ENCODE assay signal across 12 mouse cellular contexts in genomic region chr2:152572114-152572794, GRCm38 (mm10). TPM values are rescaled to one million over a fixed set of nuclear protein-coding genes. Genes with fewer than 3 reads are reported as not detected.
DNase-seq lines count a peak whose midpoint lies in the region; ATAC-seq and TF ChIP-seq lines count a peak whose summit lies in the region.
"Had no signal": no experiment of that assay in that cellular context is flagged by ENCODE, and none has a peak within 500 bp of the region (broad histone marks: within the 10 kb centered on the region; RNA-seq: fewer than 3 reads in every experiment).

Gene Defb21, plus strand, starts transcription at chr2:152572744.

- H3K9ac ChIP-seq in heart, postnatal 0 days (replicated peaks; ENCODE audit: low read depth, low read length) = no peak within 1 kb of the TSS
- no peak within 1 kb of the TSS for H3K9ac ChIP-seq in heart, embryonic 11.5 days (ENCODE audit: low read depth, low read length)
- no peak within 1 kb of the TSS for H3K9ac ChIP-seq in midbrain, embryonic 14.5 days (replicated peaks; ENCODE audit: low read length)

- H3K27me3 ChIP-seq in heart, postnatal 0 days (ENCODE audit: control insufficient read depth, insufficient read depth, low read length) = no peaks in the 10 kb centered on the region
- no peaks in the 10 kb centered on the region for H3K27me3 ChIP-seq in heart, embryonic 11.5 days (ENCODE audit: control insufficient read depth, insufficient read depth, low read length)
- no peaks in the 10 kb centered on the region for H3K27me3 ChIP-seq in midbrain, embryonic 10.5 days (ENCODE audit: low read depth, poor library complexity, severe bottlenecking)
- no peaks in the 10 kb centered on the region for H3K27me3 ChIP-seq in midbrain, embryonic 14.5 days (ENCODE audit: control insufficient read depth, insufficient read depth, low read length)

- no peaks in the 10 kb centered on the region for H3K4me1 ChIP-seq in heart, postnatal 0 days (ENCODE audit: control insufficient read depth, insufficient read depth)
- no peaks in the 10 kb centered on the region for H3K4me1 ChIP-seq in heart, embryonic 11.5 days (ENCODE audit: control insufficient read depth, insufficient read depth, low read length)
- H3K4me1 ChIP-seq in midbrain, embryonic 10.5 days = peaks cover 4% of the 10 kb centered on the region; the same call in 1 of the 2 replicates
- H3K4me1 ChIP-seq in midbrain, embryonic 14.5 days (ENCODE audit: control insufficient read depth, insufficient read depth, low read length) = no peaks in the 10 kb centered on the region

- H3K36me3 ChIP-seq in heart, postnatal 0 days (replicated peaks; ENCODE audit: control insufficient read depth, insufficient read depth, low read length) = no peaks in the 10 kb centered on the region
- H3K36me3 ChIP-seq in heart, embryonic 11.5 days (ENCODE audit: control insufficient read depth, insufficient read depth, low read length) = no peaks in the 10 kb centered on the region
- H3K36me3 ChIP-seq in midbrain, embryonic 10.5 days = no peaks in the 10 kb centered on the region
- H3K36me3 ChIP-seq in midbrain, embryonic 14.5 days (ENCODE audit: control insufficient read depth, insufficient read depth, low read length) = no peaks in the 10 kb centered on the region

- no peak for TF ChIP-seq EP300 in heart, postnatal 0 days (IDR thresholded peaks at IDR 0.05; ENCODE audit: low read depth)

- H3K9me3 ChIP-seq in heart, postnatal 0 days (replicated peaks; ENCODE audit: control insufficient read depth, low read length) = no peaks in the 10 kb centered on the region
- H3K9me3 ChIP-seq in heart, embryonic 11.5 days (replicated peaks; ENCODE audit: control insufficient read depth, low read length) = no peaks in the 10 kb centered on the region
- no peaks in the 10 kb centered on the region for H3K9me3 ChIP-seq in midbrain, embryonic 10.5 days (replicated peaks)
- H3K9me3 ChIP-seq in midbrain, embryonic 14.5 days (ENCODE audit: control insufficient read depth, low read length) = no peaks in the 10 kb centered on the region

- intact Hi-C loops in gastrocnemius, postnatal 36 days (cut with DNase I) = no loop called here

- H3K4me3 ChIP-seq in heart, postnatal 0 days (ENCODE audit: low read depth, low read length) = no peak within 1 kb of the TSS
- H3K4me3 ChIP-seq in heart, embryonic 11.5 days (ENCODE audit: low read depth, low read length) = no peak within 1 kb of the TSS
- no peak within 1 kb of the TSS for H3K4me3 ChIP-seq in midbrain, embryonic 10.5 days
- no peak within 1 kb of the TSS for H3K4me3 ChIP-seq in midbrain, embryonic 14.5 days (replicated peaks; ENCODE audit: low read depth, low read length)

- no peak for ATAC-seq in heart, postnatal 0 days (ENCODE audit: insufficient read depth, low read depth)
- no peak for ATAC-seq in heart, embryonic 11.5 days (replicated peaks; ENCODE audit: insufficient number of reproducible peaks, low FRiP score, low TSS enrichment)
- no peak for ATAC-seq in midbrain, embryonic 14.5 days (ENCODE audit: low FRiP score, low TSS enrichment)

- WGBS in heart, postnatal 0 days = 62% methylated on average over 11 of the region's 11 CpGs
- WGBS in heart, embryonic 11.5 days (ENCODE audit: insufficient replicate concordance) = 55% methylated on average over 11 of the region's 11 CpGs
- WGBS in midbrain, embryonic 10.5 days = 61% methylated on average over 11 of the region's 11 CpGs
- 64% methylated on average over 11 of the region's 11 CpGs for WGBS in midbrain, embryonic 14.5 days

- no peak for DNase-seq in heart, postnatal 0 days (ENCODE audit: low spot score)
- peak; percentile 28 for DNase-seq in midbrain, embryonic 10.5 days (ENCODE audit: low spot score)
- DNase-seq in midbrain, embryonic 14.5 days = no peak
- DNase-seq in WW6 (ENCODE audit: low read depth, low spot score) (peak; percentile 22), MN1 (ENCODE audit: low spot score) (no peak)
- DNase-seq in testis, postnatal 14 days (ENCODE audit: low spot score) = peak; percentile 64
- no peak for DNase-seq in gastrocnemius, postnatal 36 days

- no peak within 1 kb of the TSS for H3K27ac ChIP-seq in heart, postnatal 0 days (ENCODE audit: low read depth)
- H3K27ac ChIP-seq in heart, embryonic 11.5 days (ENCODE audit: low read depth, low read length) = no peak within 1 kb of the TSS
- no peak within 1 kb of the TSS for H3K27ac ChIP-seq in midbrain, embryonic 10.5 days (replicated peaks)
- no peak within 1 kb of the TSS for H3K27ac ChIP-seq in midbrain, embryonic 14.5 days (replicated peaks; ENCODE audit: low read depth, low read length)

- TF ChIP-seq CTCF in heart, postnatal 0 days (IDR thresholded peaks at IDR 0.05; ENCODE audit: low read depth) = peak; percentile 16; the same call in 1 of the 2 replicates

- no peak within 1 kb of the TSS for H3K4me2 ChIP-seq in heart, postnatal 0 days (ENCODE audit: low read depth, low read length)
- no peak within 1 kb of the TSS for H3K4me2 ChIP-seq in heart, embryonic 11.5 days
- no peak within 1 kb of the TSS for H3K4me2 ChIP-seq in midbrain, embryonic 14.5 days (ENCODE audit: low read length)

RNA-seq across cellular contexts. Expression of gene Defb21, which starts in this region (rescaled TPM):
- not detected in 2 replicates for total RNA-seq in heart, postnatal 0 days (2014; rRNA removed; ENCODE audit: low replicate concordance)
- not detected in 2 replicates for polyA plus RNA-seq in heart, postnatal 0 days (2015; fragmentation: Nextera tagmentation; extraction: Ambion mirVana)
- polyA plus RNA-seq in heart, embryonic 11.5 days (2014; fragmentation: Nextera tagmentation; extraction: Ambion mirVana) = not detected in 2 replicates
- not detected in 2 replicates for polyA plus RNA-seq in midbrain, embryonic 10.5 days (2016; fragmentation: Nextera tagmentation; extraction: Ambion mirVana)
- polyA plus RNA-seq in midbrain, embryonic 14.5 days (2014; fragmentation: Nextera tagmentation; extraction: Ambion mirVana) = not detected in 2 replicates
- not detected for total RNA-seq in gastrocnemius, postnatal 36 days (2021)
- total RNA-seq: monocyte, adult 5-6 weeks had no signal
- polyA plus RNA-seq: cortical plate, adult 2 months; kidney, embryonic 14.5 days; limb, embryonic 14.5 days had no signal

Comparison
In these comparisons a context has a peak if more than half of its experiments do, and no peak if none do; other contexts are left out.
1. Peak in DNase-seq in midbrain, embryonic 10.5 days; RNA of the gene not detected or under 1 TPM.
2. DNase-seq: peak in WW6 (single experiment) and testis, postnatal 14 days (single experiment); none in heart, postnatal 0 days (single experiment), midbrain, embryonic 14.5 days (single experiment), gastrocnemius, postnatal 36 days (0 of 2) and MN1 (single experiment).